Mouse (Mus musculus) cerebellum, adult 2 months (tissue): ENCODE measurements at regions not wholly inside any gene's neighbourhood (a gene's known extent, or its start where the extent isn't known, plus 50 kb on each side); places are given as distances from the start of the nearest gene placed in this dataset.

Experiments
- DNase-seq, 2 experiments: peaks; one replicate each; pipeline ENCODE4 v3.0.0; 2021
- H3K27ac ChIP-seq: fragments of 200-500 bp; 2 replicates; pipeline ENCODE4 v1.5.1; 2012; ENCODE audit warnings: low read length, control low read depth, inconsistent platforms; ENCODE audit not compliant: insufficient read depth
- H3K27me3 ChIP-seq: fragments of 200-500 bp; 2 replicates; pipeline ENCODE4 v1.6.1; 2012; ENCODE audit warnings: inconsistent platforms, mild to moderate bottlenecking, low read length, moderate library complexity; ENCODE audit not compliant: control insufficient read depth, insufficient read depth
- H3K4me1 ChIP-seq: fragments of 200-500 bp; 2 replicates; pipeline ENCODE4 v1.6.1; 2011; ENCODE audit warnings: low read length; ENCODE audit not compliant: control insufficient read depth, insufficient read depth
- H3K4me3 ChIP-seq: fragments of 200-500 bp; replicated peaks from 2 replicates; pipeline ENCODE3; 2011; ENCODE audit warnings: mild to moderate bottlenecking, low read depth, low read length, control low read depth; ENCODE audit not compliant: insufficient read depth
- CTCF ChIP-seq: fragments of 200-500 bp; IDR thresholded peaks from 2 replicates; pipeline ENCODE4 v1.5.1; 2011; ENCODE audit warnings: low read depth, mild to moderate bottlenecking, control low read depth, low read length, moderate library complexity, borderline replicate concordance; ENCODE audit not compliant: insufficient read depth
- POLR2A ChIP-seq: fragments of 200-500 bp; IDR thresholded peaks from 2 replicates; pipeline ENCODE4 v1.6.1; 2011; ENCODE audit warnings: low read length, control low read depth, borderline replicate concordance; ENCODE audit not compliant: insufficient read depth
- WGBS: fragments of 180-500 bp; shearing (Covaris S2); methylation state at CpG from one replicate; pipeline ENCODE4 v1.1.7; 2018; 5-methylcytosine and 5-hydroxymethylcytosine counted together

DNA sequence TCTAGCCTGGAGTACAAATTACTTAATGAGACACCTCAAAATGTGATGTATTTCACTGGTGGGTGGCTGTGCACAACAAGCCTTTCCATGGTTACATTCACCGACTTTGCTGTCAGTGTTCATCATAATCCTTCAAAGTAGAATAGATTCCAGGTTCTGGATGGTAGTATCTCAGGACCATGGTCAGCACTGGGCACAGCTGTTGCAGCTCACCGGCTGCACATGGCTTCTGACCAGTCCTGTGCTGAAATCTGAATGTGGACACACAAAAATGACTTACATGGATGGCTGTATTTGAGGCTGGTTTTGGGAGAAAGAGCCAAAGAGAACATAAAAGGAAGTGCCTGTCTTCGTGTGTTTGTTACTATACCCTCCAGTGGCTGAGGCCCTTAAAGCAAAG, 57.5 kb upstream of the Sntg2 start:
- Histone ChIP-seq H3K27ac (no peak overlapping the region), H3K4me3 (no peak overlapping the region), H3K27me3 (no peaks in the 10 kb centered on the region), H3K4me1 (no peaks in the 10 kb centered on the region)
- no peak for TF ChIP-seq POLR2A
- TF ChIP-seq CTCF, result no peak
- DNase-seq, result no peak
- WGBS, result 79% methylated on average over 3 of the region's 3 CpGs

DNA sequence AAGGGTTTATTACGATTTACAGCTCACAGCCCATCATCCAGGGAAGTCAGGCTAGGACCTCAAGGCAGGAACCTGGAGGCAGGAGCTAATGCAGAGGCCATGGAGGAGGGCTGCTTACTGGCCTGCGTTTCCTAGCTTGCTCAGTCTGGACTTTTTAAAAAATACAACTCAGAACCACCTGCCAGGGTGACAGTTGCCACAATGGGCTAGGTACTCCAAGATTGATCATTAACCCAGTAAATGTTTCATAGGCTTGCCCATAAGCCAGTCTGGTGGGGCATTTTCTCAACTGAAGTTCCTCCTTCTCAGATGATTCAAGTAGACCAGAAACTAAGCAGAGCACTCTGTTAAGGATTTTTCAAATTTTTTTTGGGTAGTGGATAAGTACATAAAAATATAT, 52.1 kb upstream of the Sntg2 start:
- TF ChIP-seq CTCF (no peak), POLR2A (no peak)
- no peaks in the 10 kb centered on the region for H3K4me1 ChIP-seq
- no peak overlapping the region for H3K27ac ChIP-seq
- DNase-seq, result no peak
- 60% methylated on average over 2 of the region's 2 CpGs for WGBS
- H3K4me3 ChIP-seq, result no peak overlapping the region
- no peaks in the 10 kb centered on the region for H3K27me3 ChIP-seq
